Mouse (Mus musculus) embryo, embryonic 9.5 days (tissue): ENCODE measurements around the gene Best1.
"Not testable (repeated sequence)": the region's sequence is repeated elsewhere in the genome, so short reads cannot be mapped to it uniquely, and the experiment has no call there.

Source experiments
- DNase-seq: peaks from one replicate; pipeline ENCODE4 v3.0.0-alpha.2; 2017; ENCODE audit errors: extremely low spot score

Best1 gene

GRCm38 (mm10) chr19:9991304-9991703 is 10.1 kb downstream of the Best1 start:
- DNase-seq: peak; percentile 83

- DNase-seq: no peak
These were observed 11.6 kb downstream of the Best1 start for GRCm38 (mm10) chr19:9989884-9990256.

GRCm38 (mm10) chr19:9989171-9989883 is 12.1 kb downstream of the Best1 start:
- DNase-seq: no peak

- no peak for DNase-seq
These were observed 13.8 kb downstream of the Best1 start for GRCm38 (mm10) chr19:9987593-9987992.

- peak; percentile 24 for DNase-seq
These were observed 14.2 kb downstream of the Best1 start for GRCm38 (mm10) chr19:9987192-9987591.

- DNase-seq: no peak
These were observed 15.5 kb downstream of the Best1 start for GRCm38 (mm10) chr19:9985900-9986421.

GRCm38 (mm10) chr19:9985190-9985899 is 16.1 kb downstream of the Best1 start:
- no peak for DNase-seq

GRCm38 (mm10) chr19:9984111-9985055 is 17.1 kb downstream of the Best1 start:
- no peak for DNase-seq

GRCm38 (mm10) chr19:9982852-9983542 is 18.4 kb downstream of the Best1 start:
- no peak for DNase-seq

GRCm38 (mm10) chr19:9982151-9982851 is 19.1 kb downstream of the Best1 start:
- DNase-seq: peak; percentile 94

- DNase-seq: no peak
These were observed 19.8 kb downstream of the Best1 start for GRCm38 (mm10) chr19:9981621-9982020.

- DNase-seq: no peak
These were observed 21.2 kb downstream of the Best1 start, which contains the start of gene Fth1 for GRCm38 (mm10) chr19:9980258-9980657. Gene Fth1, plus strand, starts transcription at chr19:9980598.

- no peak for DNase-seq
These were observed 22.3 kb downstream of the Best1 start for GRCm38 (mm10) chr19:9979156-9979555.

GRCm38 (mm10) chr19:9978431-9978951 is 22.9 kb downstream of the Best1 start:
- DNase-seq: no peak

GRCm38 (mm10) chr19:9977085-9977484 is 24.3 kb downstream of the Best1 start:
- no peak for DNase-seq

GRCm38 (mm10) chr19:9974853-9975252 is 26.6 kb downstream of the Best1 start:
- DNase-seq: not testable (repeated sequence)

GRCm38 (mm10) chr19:9968081-9968787 is 33.2 kb downstream of the Best1 start:
- no peak for DNase-seq

GRCm38 (mm10) chr19:9966096-9966867 is 35.2 kb downstream of the Best1 start:
- DNase-seq: no peak
